Mouse (Mus musculus): ENCODE measurements around the gene Csmd2. TPM values are rescaled to one million over a fixed set of nuclear protein-coding genes. Genes with fewer than 3 reads are reported as not detected.

Csmd2 gene
- polyA plus RNA-seq, 1 experiment from 2014 or later = not detected

DNA sequence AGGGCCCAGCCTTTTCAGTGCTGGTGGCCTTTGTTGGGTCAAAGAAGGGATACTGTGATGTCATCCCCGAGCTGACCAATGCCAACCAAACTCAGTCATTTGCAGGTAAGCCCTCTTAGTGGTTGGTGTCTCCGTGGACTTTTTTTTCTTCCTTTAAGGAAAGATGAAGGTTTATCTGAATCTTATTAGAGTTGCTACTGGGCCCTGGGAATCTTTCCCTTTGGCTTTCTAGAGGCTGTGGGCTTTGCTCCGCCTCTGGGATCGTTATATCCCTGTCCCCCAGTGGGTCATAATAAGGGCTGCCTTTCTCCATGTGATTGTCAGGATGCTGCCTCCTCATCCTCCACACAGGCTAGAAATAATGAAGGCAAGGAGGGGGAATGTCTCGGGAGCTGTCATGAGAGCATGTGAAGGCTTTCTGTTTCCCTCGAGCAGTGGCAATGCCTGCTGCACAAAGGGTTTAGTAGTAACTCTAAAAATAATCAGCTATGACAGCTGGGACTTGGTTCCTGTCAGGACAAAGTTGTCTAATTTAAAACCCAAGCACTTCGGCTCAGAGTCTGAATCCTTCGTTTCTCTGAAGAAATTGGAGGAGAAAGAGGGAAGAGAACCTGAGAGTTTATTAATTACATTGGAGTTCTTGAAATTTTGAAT is 273.4 kb downstream of the Csmd2 start, which contains the start of gene Hmgb4:
TSS of gene Hmgb4 (minus strand) at position 51 of the 654 bp plus-strand sequence.
- Histone ChIP-seq H3K4me2 (ENCODE audit: low read depth, low read length) (no peak within 1 kb of the TSS), H3K4me1 (ENCODE audit: insufficient read depth) (no peaks in the 10 kb centered on the region), H3K36me3 (replicated peaks; ENCODE audit: insufficient read depth, low read length) (no peaks in the 10 kb centered on the region), H3K27ac (ENCODE audit: low read depth) (no peak within 1 kb of the TSS), H3K4me3 (ENCODE audit: low read depth, low read length) (no peak within 1 kb of the TSS), H3K27me3 (ENCODE audit: insufficient read depth, low read length) (no peaks in the 10 kb centered on the region), H3K9ac (replicated peaks) (no peak within 1 kb of the TSS), H3K9me3 (ENCODE audit: low read length) (no peaks in the 10 kb centered on the region)
- no peak for ATAC-seq
- no peak for TF ChIP-seq EP300 (IDR thresholded peaks at IDR 0.05; ENCODE audit: low read depth)
- TF ChIP-seq CTCF (IDR thresholded peaks at IDR 0.05; ENCODE audit: low read depth) = no peak
- no peak for DNase-seq
- WGBS (ENCODE audit: insufficient replicate concordance) = 70% methylated on average over 8 of the region's 8 CpGs

DNA sequence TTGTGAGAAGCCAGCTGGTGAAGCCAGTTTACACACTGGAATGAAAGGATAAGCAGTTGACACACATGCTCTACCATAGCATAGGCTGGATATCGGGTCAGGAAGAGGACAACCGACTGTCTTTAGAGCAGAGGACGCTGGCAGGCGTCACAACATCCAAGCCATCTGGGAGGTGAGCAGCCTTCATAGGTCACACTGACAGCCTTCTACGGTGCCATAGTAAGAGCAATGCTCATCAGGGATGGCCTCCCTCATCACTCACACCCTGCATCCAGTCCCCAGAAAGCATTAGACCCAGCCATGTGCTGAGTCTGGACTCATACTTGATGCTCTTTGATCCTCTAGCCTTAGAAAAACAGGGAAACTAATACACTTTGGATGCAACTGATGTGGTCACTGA is 276.8 kb downstream of the Csmd2 start:
- no peaks in the 10 kb centered on the region for H3K36me3 ChIP-seq (replicated peaks; ENCODE audit: insufficient read depth, low read length)
- no peaks in the 10 kb centered on the region for H3K27me3 ChIP-seq (ENCODE audit: insufficient read depth, low read length)
- no peak overlapping the region for H3K4me3 ChIP-seq (ENCODE audit: low read depth, low read length)
- ATAC-seq = no peak
- 85% methylated on average over 5 of the region's 5 CpGs for WGBS (ENCODE audit: insufficient replicate concordance)
- H3K4me1 ChIP-seq (ENCODE audit: insufficient read depth) = no peaks in the 10 kb centered on the region
- no peak for TF ChIP-seq EP300 (IDR thresholded peaks at IDR 0.05; ENCODE audit: low read depth)
- no peak for TF ChIP-seq CTCF (IDR thresholded peaks at IDR 0.05; ENCODE audit: low read depth)
- H3K9me3 ChIP-seq (ENCODE audit: low read length) = no peaks in the 10 kb centered on the region
- no peak overlapping the region for H3K27ac ChIP-seq (ENCODE audit: low read depth)
- no peak overlapping the region for H3K4me2 ChIP-seq (ENCODE audit: low read depth, low read length)
- H3K9ac ChIP-seq (replicated peaks) = no peak overlapping the region
- DNase-seq = no peak

DNA sequence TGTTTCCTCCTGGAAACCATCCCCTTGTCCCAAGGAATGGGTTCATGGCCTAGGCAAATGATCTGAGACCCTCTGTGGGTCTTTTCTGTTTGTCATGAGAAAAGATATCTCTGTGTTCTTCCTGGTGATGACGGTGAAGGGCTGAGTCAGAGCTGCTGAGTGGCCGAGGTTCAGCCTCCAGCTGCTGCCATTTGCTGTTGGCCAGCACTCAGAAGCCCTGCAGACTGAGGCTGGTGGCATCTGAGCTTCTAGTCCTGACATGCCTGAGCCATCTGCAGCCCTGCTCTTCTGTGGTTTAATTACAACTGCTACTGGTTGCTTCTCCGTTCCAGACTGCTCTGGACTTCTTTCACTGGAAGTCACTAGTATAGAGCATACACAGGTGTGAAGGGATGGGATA is 277.7 kb downstream of the Csmd2 start:
- Histone ChIP-seq H3K4me1 (ENCODE audit: insufficient read depth) (no peaks in the 10 kb centered on the region), H3K9ac (replicated peaks) (no peak overlapping the region), H3K9me3 (ENCODE audit: low read length) (no peaks in the 10 kb centered on the region), H3K4me2 (ENCODE audit: low read depth, low read length) (no peak overlapping the region), H3K27ac (ENCODE audit: low read depth) (no peak overlapping the region), H3K4me3 (ENCODE audit: low read depth, low read length) (no peak overlapping the region), H3K27me3 (ENCODE audit: insufficient read depth, low read length) (no peaks in the 10 kb centered on the region), H3K36me3 (replicated peaks; ENCODE audit: insufficient read depth, low read length) (no peaks in the 10 kb centered on the region)
- TF ChIP-seq EP300 (IDR thresholded peaks at IDR 0.05; ENCODE audit: low read depth) = no peak
- no peak for TF ChIP-seq CTCF (IDR thresholded peaks at IDR 0.05; ENCODE audit: low read depth)
- DNase-seq = no peak
- WGBS (ENCODE audit: insufficient replicate concordance) = 66% methylated on average over 3 of the region's 3 CpGs
- ATAC-seq = no peak

DNA sequence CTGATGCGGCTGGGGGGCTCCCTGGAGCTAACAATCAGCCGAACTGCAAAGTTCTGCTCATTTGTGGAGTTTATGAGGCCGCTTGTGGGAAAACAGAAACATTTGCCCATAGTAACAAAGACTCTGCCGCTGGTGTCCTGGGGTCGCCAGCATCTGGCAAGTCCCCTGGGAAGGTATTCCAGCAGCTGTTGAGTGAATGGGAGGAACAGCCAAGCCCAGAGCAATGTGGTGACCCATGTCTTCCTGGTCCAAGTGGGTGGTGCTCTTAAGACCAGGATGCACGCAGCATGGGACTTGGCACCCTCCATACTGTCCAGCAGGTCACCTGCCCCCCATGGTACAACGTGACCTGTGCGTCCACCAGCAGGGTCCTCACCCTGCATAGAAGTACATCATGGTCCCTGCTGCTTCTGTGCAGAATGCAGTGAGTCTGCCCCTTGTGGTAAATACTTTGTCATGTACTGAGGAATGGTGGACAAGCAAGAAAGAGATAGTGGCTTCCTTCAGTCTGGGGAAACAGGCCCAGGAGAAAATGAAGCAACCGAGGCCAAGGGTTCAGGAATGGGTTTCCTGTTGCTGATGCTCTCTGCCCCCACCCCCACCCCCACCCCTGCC is 281.7 kb downstream of the Csmd2 start:
- no peaks in the 10 kb centered on the region for H3K36me3 ChIP-seq (replicated peaks; ENCODE audit: insufficient read depth, low read length)
- H3K4me2 ChIP-seq (ENCODE audit: low read depth, low read length) = no peak overlapping the region
- H3K4me1 ChIP-seq (ENCODE audit: insufficient read depth) = no peaks in the 10 kb centered on the region
- H3K27me3 ChIP-seq (ENCODE audit: insufficient read depth, low read length) = no peaks in the 10 kb centered on the region
- DNase-seq (no peak), ATAC-seq (no peak)
- H3K4me3 ChIP-seq (ENCODE audit: low read depth, low read length) = no peak overlapping the region
- no peak overlapping the region for H3K27ac ChIP-seq (ENCODE audit: low read depth)
- WGBS (ENCODE audit: insufficient replicate concordance) = 74% methylated on average over 9 of the region's 9 CpGs
- TF ChIP-seq EP300 (IDR thresholded peaks at IDR 0.05; ENCODE audit: low read depth) (no peak), CTCF (IDR thresholded peaks at IDR 0.05; ENCODE audit: low read depth) (peak; percentile 22; the same call in 1 of the 2 replicates)
- H3K9me3 ChIP-seq (ENCODE audit: low read length) = no peaks in the 10 kb centered on the region
- no peak overlapping the region for H3K9ac ChIP-seq (replicated peaks)

DNA sequence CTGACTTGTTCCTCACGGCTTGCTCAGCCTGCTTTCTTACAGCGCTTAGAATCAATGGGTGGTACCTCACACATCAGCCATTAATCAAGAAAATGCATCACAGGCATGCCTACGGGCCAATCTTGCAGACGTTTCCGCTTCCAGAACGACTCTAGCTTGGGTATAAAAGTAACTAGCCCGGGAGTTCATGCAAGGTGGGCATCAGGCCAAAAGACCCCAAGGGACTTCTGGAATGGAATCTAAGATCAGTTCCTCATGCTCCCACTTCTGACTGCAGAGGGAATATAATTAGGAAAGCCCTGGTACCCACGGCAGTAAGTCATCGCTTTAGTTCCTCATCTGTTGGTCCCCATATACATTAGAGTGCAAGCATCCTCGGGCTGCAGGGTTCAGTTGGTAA is 282.5 kb downstream of the Csmd2 start:
- no peak for TF ChIP-seq CTCF (IDR thresholded peaks at IDR 0.05; ENCODE audit: low read depth)
- no peak for TF ChIP-seq EP300 (IDR thresholded peaks at IDR 0.05; ENCODE audit: low read depth)
- no peak for DNase-seq
- Histone ChIP-seq H3K4me3 (ENCODE audit: low read depth, low read length) (no peak overlapping the region), H3K27me3 (ENCODE audit: insufficient read depth, low read length) (no peaks in the 10 kb centered on the region), H3K9me3 (ENCODE audit: low read length) (no peaks in the 10 kb centered on the region), H3K9ac (replicated peaks) (no peak overlapping the region), H3K4me1 (ENCODE audit: insufficient read depth) (no peaks in the 10 kb centered on the region), H3K4me2 (ENCODE audit: low read depth, low read length) (no peak overlapping the region), H3K27ac (ENCODE audit: low read depth) (no peak overlapping the region), H3K36me3 (replicated peaks; ENCODE audit: insufficient read depth, low read length) (no peaks in the 10 kb centered on the region)
- WGBS (ENCODE audit: insufficient replicate concordance) = 78% methylated on average over 10 of the region's 10 CpGs
- ATAC-seq = no peak

DNA sequence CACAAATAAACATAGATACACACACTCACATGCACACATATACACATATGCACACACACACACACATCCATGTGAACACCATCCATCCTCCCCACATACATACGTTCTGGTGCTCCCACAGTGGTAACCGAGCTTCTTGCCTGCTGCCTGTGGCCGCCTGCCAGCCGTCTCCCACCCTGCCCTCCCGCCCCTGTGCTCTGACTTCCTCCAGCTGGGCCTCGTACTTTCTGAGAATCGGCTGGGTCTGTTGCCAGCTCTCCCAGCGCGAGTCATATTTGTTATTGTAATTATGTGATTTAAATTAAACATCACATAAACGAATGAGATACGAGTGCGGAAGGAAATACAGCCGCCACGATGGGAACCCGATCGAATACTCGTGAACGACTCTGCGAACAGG is 283.3 kb downstream of the Csmd2 start:
- Histone ChIP-seq H3K4me1 (ENCODE audit: insufficient read depth) (no peaks in the 10 kb centered on the region), H3K9ac (replicated peaks) (no peak overlapping the region), H3K4me3 (ENCODE audit: low read depth, low read length) (no peak overlapping the region), H3K27ac (ENCODE audit: low read depth) (no peak overlapping the region), H3K4me2 (ENCODE audit: low read depth, low read length) (no peak overlapping the region), H3K36me3 (replicated peaks; ENCODE audit: insufficient read depth, low read length) (no peaks in the 10 kb centered on the region), H3K9me3 (ENCODE audit: low read length) (no peaks in the 10 kb centered on the region), H3K27me3 (ENCODE audit: insufficient read depth, low read length) (no peaks in the 10 kb centered on the region)
- DNase-seq (peak; percentile 25), ATAC-seq (no peak)
- no peak for TF ChIP-seq EP300 (IDR thresholded peaks at IDR 0.05; ENCODE audit: low read depth)
- TF ChIP-seq CTCF (IDR thresholded peaks at IDR 0.05; ENCODE audit: low read depth) = no peak
- 71% methylated on average over 19 of the region's 19 CpGs for WGBS (ENCODE audit: insufficient replicate concordance)

All from liver, postnatal 0 days (tissue).